Mouse (Mus musculus) myocyte (in vitro differentiated cells): Measurements from ENCODE around the gene Cytl1. TPM values are rescaled to one million over a fixed set of nuclear protein-coding genes. Genes with fewer than 3 reads are reported as not detected.
A peak's percentile ranks its signal among the peaks of the same experiment; 100 is the strongest.

Experiments
- H3K27me3 ChIP-seq: one replicate; pipeline ENCODE4 v1.6.1; 2011; ENCODE audit not compliant: control insufficient read depth, insufficient read depth, insufficient read length
- H3K36me3 ChIP-seq: one replicate; pipeline ENCODE4 v1.6.1; 2011; ENCODE audit not compliant: control insufficient read depth, insufficient read depth
- H3K4me2 ChIP-seq: one replicate; pipeline ENCODE4 v1.6.1; 2011; ENCODE audit warnings: low read depth, control low read depth
- H3K4me3 ChIP-seq: one replicate; pipeline ENCODE4 v1.5.1; 2011; ENCODE audit warnings: mild to moderate bottlenecking, control low read depth, moderate library complexity
- H3K79me2 ChIP-seq: one replicate; pipeline ENCODE4 v1.6.1; 2011; ENCODE audit not compliant: control insufficient read depth, insufficient read depth
- H3ac ChIP-seq: one replicate; pipeline ENCODE4 v1.6.1; 2011; ENCODE audit not compliant: control insufficient read depth, insufficient read length
- CEBPB ChIP-seq: IDR thresholded peaks from 2 replicates; pipeline ENCODE4 v1.6.1; 2011; ENCODE audit warnings: mild to moderate bottlenecking, moderate library complexity; ENCODE audit not compliant: poor library complexity, insufficient read depth, severe bottlenecking
- E2F4 ChIP-seq: IDR thresholded peaks from one replicate; pipeline ENCODE4 v1.6.1; 2011; ENCODE audit warnings: mild to moderate bottlenecking, control low read depth, moderate library complexity; ENCODE audit not compliant: insufficient read depth
- MAX ChIP-seq: IDR thresholded peaks from one replicate; pipeline ENCODE4 v1.6.1; 2011; ENCODE audit warnings: low read depth, mild to moderate bottlenecking, control low read depth
- MYOD1 ChIP-seq, 3 experiments: IDR thresholded peaks; one replicate each; pipeline ENCODE4 v1.6.1; 2011; ENCODE audit warnings: control low read depth in 2 of 3, low read depth in 2 of 3, mild to moderate bottlenecking in 2 of 3, moderate library complexity in 1 of 3; ENCODE audit not compliant: insufficient read length in 2 of 3, control insufficient read depth in 1 of 3
- MYOG ChIP-seq, 3 experiments: IDR thresholded peaks; one replicate each; pipeline ENCODE4 v1.6.1; 2011; ENCODE audit warnings: control low read depth in 2 of 3, low read depth in 2 of 3, mild to moderate bottlenecking in 2 of 3; ENCODE audit not compliant: insufficient read length in 2 of 3, control insufficient read depth in 1 of 3, insufficient read depth in 1 of 3
- POLR2A ChIP-seq: IDR thresholded peaks from one replicate; pipeline ENCODE4 v1.6.1; 2011; ENCODE audit warnings: low read depth, mild to moderate bottlenecking, control low read depth, moderate library complexity; ENCODE audit not compliant: insufficient read length
- POLR2AphosphoS2 ChIP-seq: IDR thresholded peaks from one replicate; pipeline ENCODE4 v1.6.1; 2011; ENCODE audit warnings: low read depth, control low read depth; ENCODE audit not compliant: insufficient read length
- REST ChIP-seq: IDR thresholded peaks from one replicate; pipeline ENCODE4 v1.6.1; 2011; ENCODE audit warnings: mild to moderate bottlenecking, control low read depth, moderate library complexity; ENCODE audit not compliant: insufficient read depth, insufficient read length
- SRF ChIP-seq: IDR thresholded peaks from one replicate; pipeline ENCODE4 v1.6.1; 2011; ENCODE audit warnings: low read depth; ENCODE audit not compliant: control insufficient read depth, insufficient read length
- TCF12 ChIP-seq: IDR thresholded peaks from one replicate; pipeline ENCODE4 v1.6.1; 2011; ENCODE audit warnings: mild to moderate bottlenecking, control low read depth; ENCODE audit not compliant: poor library complexity, insufficient read depth, severe bottlenecking
- TCF3 ChIP-seq: IDR thresholded peaks from one replicate; pipeline ENCODE4 v1.6.1; 2011; ENCODE audit warnings: low read depth, control low read depth; ENCODE audit not compliant: insufficient read length
- USF1 ChIP-seq: IDR thresholded peaks from one replicate; pipeline ENCODE4 v1.6.1; 2011; ENCODE audit warnings: low read depth, mild to moderate bottlenecking, control low read depth, moderate library complexity
- polyA plus RNA-seq: library from polyadenylated mRNA; unstranded; fragments of >200 nt; fragmentation: generic; extraction: Trizol; gene quantifications from one replicate; pipeline ENCODE4 v1.2.1, GENCODE M21; 2012; ENCODE audit warnings: missing spikeins

The Cytl1 gene
- polyA plus RNA-seq, 1 experiment = not detected

GRCm38 (mm10) chr5:37743889-37744707 lies 8.8 kb downstream of the Cytl1 start:
- H3K4me2 ChIP-seq = no peak overlapping the region
- no peak overlapping the region for H3ac ChIP-seq
- H3K27me3 ChIP-seq = peaks cover 8% of the 10 kb centered on the region
- no peak overlapping the region for H3K4me3 ChIP-seq
- TF ChIP-seq POLR2A (no peak), POLR2AphosphoS2 (no peak), USF1 (no peak), TCF3 (no peak), E2F4 (no peak), SRF (no peak), REST (no peak), TCF12 (no peak), MYOD1 (IDR thresholded peaks at IDR 0.05; ENCODE audit: control insufficient read depth in 1 of 3, insufficient read length in 2 of 3, low read depth in 2 of 3) (no peak), MYOG (IDR thresholded peaks at IDR 0.05; ENCODE audit: control insufficient read depth in 1 of 3, insufficient read depth in 1 of 3, insufficient read length in 2 of 3, low read depth in 2 of 3) (no peak), CEBPB (no peak), MAX (no peak)
- H3K79me2 ChIP-seq = no peaks in the 10 kb centered on the region
- H3K36me3 ChIP-seq = no peaks in the 10 kb centered on the region

GRCm38 (mm10) chr5:37752027-37752967 lies 17.0 kb downstream of the Cytl1 start:
- no peak overlapping the region for H3ac ChIP-seq
- H3K79me2 ChIP-seq = no peaks in the 10 kb centered on the region
- no peaks in the 10 kb centered on the region for H3K27me3 ChIP-seq
- TF ChIP-seq TCF3 (no peak), REST (no peak), MYOG (IDR thresholded peaks at IDR 0.05; ENCODE audit: control insufficient read depth in 1 of 3, insufficient read depth in 1 of 3, insufficient read length in 2 of 3, low read depth in 2 of 3) (no peak), POLR2AphosphoS2 (no peak), MYOD1 (IDR thresholded peaks at IDR 0.05; ENCODE audit: control insufficient read depth in 1 of 3, insufficient read length in 2 of 3, low read depth in 2 of 3) (no peak), USF1 (no peak), MAX (no peak), TCF12 (no peak), POLR2A (no peak), E2F4 (no peak)
- H3K4me2 ChIP-seq = no peak overlapping the region
- H3K36me3 ChIP-seq = no peaks in the 10 kb centered on the region
- no peak overlapping the region for H3K4me3 ChIP-seq

DNA sequence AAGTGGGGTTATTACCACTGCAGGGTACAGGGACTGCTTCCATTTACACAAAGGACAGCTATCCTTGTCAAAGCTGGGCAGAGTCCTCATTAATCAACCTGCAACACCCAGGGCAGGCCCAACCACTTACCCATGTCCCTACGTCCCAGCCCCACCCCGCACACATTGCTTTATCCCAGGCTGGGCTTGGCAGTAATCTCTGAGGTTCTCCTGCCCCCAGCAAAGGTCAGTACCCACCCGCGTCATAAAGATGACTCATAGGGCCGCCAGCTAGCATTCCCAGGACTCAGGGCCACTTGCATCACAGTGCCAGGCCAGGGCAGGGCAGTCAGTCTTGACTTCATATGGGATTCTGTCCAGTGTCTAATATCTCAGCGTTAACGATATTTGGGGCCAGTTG lies 18.0 kb downstream of the Cytl1 start:
- H3K4me2 ChIP-seq = peak overlapping the region; percentile 6
- no peak for TF ChIP-seq SRF
- no peak for TF ChIP-seq MYOD1 (IDR thresholded peaks at IDR 0.05; ENCODE audit: control insufficient read depth in 1 of 3, insufficient read length in 2 of 3, low read depth in 2 of 3)
- TF ChIP-seq MYOG (IDR thresholded peaks at IDR 0.05; ENCODE audit: control insufficient read depth in 1 of 3, insufficient read depth in 1 of 3, insufficient read length in 2 of 3, low read depth in 2 of 3) = no peak
- TF ChIP-seq TCF3 = no peak
- TF ChIP-seq POLR2AphosphoS2 = no peak
- TF ChIP-seq REST = no peak

GRCm38 (mm10) chr5:37762046-37762445 lies 26.7 kb downstream of the Cytl1 start:
- no peaks in the 10 kb centered on the region for H3K36me3 ChIP-seq
- no peak overlapping the region for H3K4me2 ChIP-seq
- H3ac ChIP-seq = no peak overlapping the region
- H3K27me3 ChIP-seq = no peaks in the 10 kb centered on the region
- no peaks in the 10 kb centered on the region for H3K79me2 ChIP-seq
- no peak overlapping the region for H3K4me3 ChIP-seq
- TF ChIP-seq USF1 (no peak), MAX (no peak)

More for the DNA sequence above, 18.0 kb downstream of the Cytl1 start:
- Histone ChIP-seq H3K27me3 (no peaks in the 10 kb centered on the region), H3ac (no peak overlapping the region), H3K36me3 (no peaks in the 10 kb centered on the region), H3K79me2 (no peaks in the 10 kb centered on the region), H3K4me3 (no peak overlapping the region)

- H3K36me3 ChIP-seq = no peaks in the 10 kb centered on the region
- H3K4me2 ChIP-seq = no peak overlapping the region
- no peaks in the 10 kb centered on the region for H3K79me2 ChIP-seq
- TF ChIP-seq SRF = no peak
- no peak for TF ChIP-seq TCF12
- TF ChIP-seq TCF3 = no peak
- no peak for TF ChIP-seq E2F4
- no peak for TF ChIP-seq MAX
- no peak for TF ChIP-seq MYOD1 (IDR thresholded peaks at IDR 0.05; ENCODE audit: control insufficient read depth in 1 of 3, insufficient read length in 2 of 3, low read depth in 2 of 3)
- TF ChIP-seq POLR2AphosphoS2 = no peak
- TF ChIP-seq REST = no peak
- no peak for TF ChIP-seq MYOG (IDR thresholded peaks at IDR 0.05; ENCODE audit: control insufficient read depth in 1 of 3, insufficient read depth in 1 of 3, insufficient read length in 2 of 3, low read depth in 2 of 3)
- TF ChIP-seq POLR2A = no peak
- no peak for TF ChIP-seq CEBPB
- no peak for TF ChIP-seq USF1
- no peak overlapping the region for H3K4me3 ChIP-seq
- H3ac ChIP-seq = no peak overlapping the region
- no peaks in the 10 kb centered on the region for H3K27me3 ChIP-seq
These were observed 30.5 kb downstream of the Cytl1 start for GRCm38 (mm10) chr5:37765851-37766250.
